ENCODE assay signal across 16 mouse cellular contexts in the genomic region with DNA sequence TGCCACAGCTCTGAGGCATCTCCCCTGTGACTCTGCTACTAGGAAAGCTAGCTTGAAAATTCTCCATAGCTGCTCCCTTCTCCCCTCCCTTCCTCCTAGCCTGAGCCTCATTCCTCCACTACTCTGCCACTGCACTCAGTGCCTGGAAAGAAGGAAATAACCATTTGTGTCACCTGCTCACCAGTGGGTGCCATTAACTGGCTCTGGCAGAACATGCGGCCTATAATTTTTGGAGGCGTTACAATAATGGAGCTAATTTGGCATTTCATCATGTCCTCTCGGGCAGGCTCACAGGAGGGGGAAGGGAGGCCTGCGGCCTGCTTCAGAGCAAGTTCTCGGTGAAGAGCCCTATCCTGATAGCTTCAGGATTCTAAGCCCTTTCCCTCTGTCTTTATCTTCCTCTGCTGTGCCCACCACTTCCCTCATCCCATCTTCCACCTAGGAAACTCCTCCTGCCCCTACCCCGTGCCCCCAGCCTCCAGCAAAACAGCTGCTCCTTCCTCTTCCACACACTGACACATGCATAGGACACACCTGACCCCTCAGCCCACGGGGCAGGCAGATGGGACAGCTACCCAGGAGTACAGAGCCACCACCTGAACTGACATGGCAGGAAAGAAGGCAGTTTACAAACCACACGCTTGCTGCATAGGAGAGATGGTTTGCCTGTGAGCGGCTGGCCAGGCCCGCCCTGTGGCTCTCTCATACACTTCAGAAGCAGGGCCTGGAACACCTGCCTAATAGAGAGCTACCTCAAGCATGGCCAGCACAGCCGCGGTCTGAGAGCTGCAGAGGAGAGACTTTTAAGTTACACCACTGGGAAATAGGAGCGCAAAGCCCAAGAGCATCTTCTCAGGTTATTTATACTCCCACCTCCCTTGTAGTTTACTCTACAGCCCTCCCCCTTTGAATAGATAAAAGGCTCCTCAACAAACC. TPM values are rescaled to one million over a fixed set of nuclear protein-coding genes. Genes with fewer than 3 reads are reported as not detected.
A peak's percentile ranks its signal among the peaks of the same experiment; 100 is the strongest.
DNase-seq lines count a peak whose midpoint lies in the region; ATAC-seq and TF ChIP-seq lines count a peak whose summit lies in the region.
"Had no signal": no experiment of that assay in that cellular context is flagged by ENCODE, and none has a peak within 500 bp of the region (broad histone marks: within the 10 kb centered on the region; RNA-seq: fewer than 3 reads in every experiment).

No protein-coding gene starts in this region.

- no peak overlapping the region for H3K4me3 ChIP-seq in layer of hippocampus, adult 2 months
- no peak overlapping the region for H3K4me3 ChIP-seq in limb, embryonic 10.5 days
- H3K4me3 ChIP-seq: embryonic facial prominence, embryonic 10.5 days; midbrain, embryonic 13.5 days had no signal

- TF ChIP-seq CTCF in layer of hippocampus, adult 2 months (conservative IDR thresholded peaks at IDR 0.05), result no peak

- no peak for ATAC-seq in CD4-positive, CD25-positive, alpha-beta regulatory T cell, adult 4 months
- ATAC-seq: liver, postnatal 0 days; midbrain, embryonic 13.5 days had no signal

- H3K4me1 ChIP-seq in limb, embryonic 10.5 days, result peaks cover 13% of the 10 kb centered on the region

- DNase-seq in layer of hippocampus, adult 2 months (ENCODE audit: low spot score in 2 of 2), result peak; percentile 7 to 18
- no peak for DNase-seq in layer of hippocampus, adult 11-12 months (ENCODE audit: low spot score)
- DNase-seq in cerebellum, adult 11-12 months, result peak; percentile 81
- peak; percentile 85 for DNase-seq in cerebellum, adult 9-11 months
- DNase-seq in limb, embryonic 10.5 days (ENCODE audit: low spot score), result no peak
- no peak for DNase-seq in adrenal gland, postnatal 36 days
- DNase-seq: heart, postnatal 36 days; kidney, adult 11 months; kidney, postnatal 14 days; liver, postnatal 0 days; lung, postnatal 4 days had no signal

- H3K27me3 ChIP-seq in limb, embryonic 10.5 days (ENCODE audit: low read depth, poor library complexity, severe bottlenecking), result no peaks in the 10 kb centered on the region
- H3K27me3 ChIP-seq: CH12.LX; midbrain, embryonic 13.5 days had no signal

- H3K36me3 ChIP-seq in limb, embryonic 10.5 days, result no peaks in the 10 kb centered on the region
- H3K36me3 ChIP-seq: embryonic facial prominence, embryonic 10.5 days; midbrain, embryonic 13.5 days had no signal

- H3K9me3 ChIP-seq in limb, embryonic 10.5 days (replicated peaks), result no peaks in the 10 kb centered on the region
- H3K9me3 ChIP-seq: embryonic facial prominence, embryonic 10.5 days; midbrain, embryonic 13.5 days had no signal

- no peak overlapping the region for H3K27ac ChIP-seq in layer of hippocampus, adult 2 months
- H3K27ac ChIP-seq in limb, embryonic 10.5 days, result peak overlapping the region; percentile 17; the same call in 1 of the 2 replicates
- H3K27ac ChIP-seq: embryonic facial prominence, embryonic 10.5 days; midbrain, embryonic 13.5 days had no signal

- WGBS in limb, embryonic 10.5 days, result 86% methylated on average over 13 of the region's 13 CpGs

RNA-seq across cellular contexts. Expression of gene Syt6, which starts 31.9 kb away (rescaled TPM):
- total RNA-seq in layer of hippocampus, adult 2 months (2021), result 1 to 10 TPM; 6.2 to 6.3 TPM
- 0.09 and 0.36 TPM in 2 replicates for polyA plus RNA-seq in limb, embryonic 10.5 days (2016; fragmentation: Nextera tagmentation; extraction: Ambion mirVana)
- not detected for polyA plus RNA-seq in CD4-positive, CD25-positive, alpha-beta regulatory T cell, adult 4 months (2017; shearing (Covaris generic))
- total RNA-seq in adrenal gland, postnatal 36 days (2021), result not detected
- total RNA-seq: CH12.LX; gastrocnemius, adult 8-10 months; heart, postnatal 36 days had no signal
- polyA plus RNA-seq: liver, postnatal 0 days had no signal

RNA-seq across cellular contexts. Expression of gene Atg4a-ps, which starts 38.9 kb away (rescaled TPM):
- total RNA-seq in layer of hippocampus, adult 2 months (2021), result 1 to 10 TPM in 1 of 2 experiments, not detected in 1; 1.9 TPM
- polyA plus RNA-seq in limb, embryonic 10.5 days (2016; fragmentation: Nextera tagmentation; extraction: Ambion mirVana), result not detected in 2 replicates
- polyA plus RNA-seq in CD4-positive, CD25-positive, alpha-beta regulatory T cell, adult 4 months (2017; shearing (Covaris generic)), result 1 to 10 TPM; 1.2 to 2.4 TPM
- total RNA-seq in adrenal gland, postnatal 36 days (2021), result 1 to 10 TPM in 1 of 2 experiments, not detected in 1; 2.1 TPM

Comparison
In these comparisons a context has a peak if more than half of its experiments do, and no peak if none do; other contexts are left out.
1. DNase-seq: peak in layer of hippocampus, adult 2 months (2 of 2), cerebellum, adult 11-12 months (single experiment) and cerebellum, adult 9-11 months (single experiment); none in layer of hippocampus, adult 11-12 months (single experiment), limb, embryonic 10.5 days (single experiment) and adrenal gland, postnatal 36 days (0 of 2).
2. RNA of gene Syt6, which starts 31.9 kb away (total RNA-seq): 6.2 to 6.3 TPM in layer of hippocampus, adult 2 months; not detected in adrenal gland, postnatal 36 days; every median in the first group is over 4 times any median in the second.